Mouse (Mus musculus) liver (tissue): ENCODE measurements around the gene Btbd3.

Source experiments
- DNase-seq: peaks from one replicate; pipeline ENCODE4 v3.0.0-alpha.2; 2020; ENCODE audit warnings: mixed read lengths

Gene Btbd3

GRCm38 (mm10) chr2:138551516-138551915, 295.2 kb downstream of the Btbd3 start:
- DNase-seq = no peak

DNA sequence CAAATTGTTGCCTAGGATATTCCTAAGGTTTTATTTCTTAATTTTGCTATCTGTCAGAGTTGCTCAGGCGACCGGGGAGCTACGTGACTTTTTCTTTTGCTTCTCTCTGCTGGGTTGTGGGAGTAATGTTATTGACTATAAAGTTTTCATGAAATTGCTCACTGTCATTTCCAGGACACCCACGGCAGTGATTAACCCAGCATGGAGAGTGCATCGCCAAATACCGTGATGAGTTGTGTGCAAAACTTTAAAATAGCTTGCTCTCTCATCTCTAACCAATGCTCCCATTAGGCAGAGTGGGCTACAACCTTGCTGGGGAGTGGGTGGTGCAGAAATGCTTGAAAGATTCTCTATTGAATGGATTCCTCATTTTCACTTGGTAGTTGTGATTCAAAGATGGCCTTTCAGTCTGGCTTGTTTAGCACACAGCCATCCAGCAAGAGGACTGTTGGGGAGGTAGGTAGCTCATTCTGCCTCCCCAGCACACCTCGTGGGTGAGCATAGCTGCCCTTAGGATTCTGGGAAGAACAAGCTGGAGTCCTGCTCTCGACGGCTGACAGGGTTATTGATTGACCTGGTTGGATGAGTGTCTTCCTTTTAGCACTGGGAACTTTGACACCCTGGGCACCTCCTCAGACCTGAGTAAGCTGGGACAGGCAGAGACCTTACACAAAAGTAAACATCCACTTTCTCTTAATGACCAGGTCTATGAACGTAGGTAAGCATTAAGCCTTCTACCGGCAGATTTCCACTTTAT, 298.9 kb downstream of the Btbd3 start:
- DNase-seq = no peak

- no peak for DNase-seq
Measured at GRCm38 (mm10) chr2:138585930-138586329, 329.6 kb downstream of the Btbd3 start.

GRCm38 (mm10) chr2:138587335-138587734, 331.0 kb downstream of the Btbd3 start:
- no peak for DNase-seq

DNA sequence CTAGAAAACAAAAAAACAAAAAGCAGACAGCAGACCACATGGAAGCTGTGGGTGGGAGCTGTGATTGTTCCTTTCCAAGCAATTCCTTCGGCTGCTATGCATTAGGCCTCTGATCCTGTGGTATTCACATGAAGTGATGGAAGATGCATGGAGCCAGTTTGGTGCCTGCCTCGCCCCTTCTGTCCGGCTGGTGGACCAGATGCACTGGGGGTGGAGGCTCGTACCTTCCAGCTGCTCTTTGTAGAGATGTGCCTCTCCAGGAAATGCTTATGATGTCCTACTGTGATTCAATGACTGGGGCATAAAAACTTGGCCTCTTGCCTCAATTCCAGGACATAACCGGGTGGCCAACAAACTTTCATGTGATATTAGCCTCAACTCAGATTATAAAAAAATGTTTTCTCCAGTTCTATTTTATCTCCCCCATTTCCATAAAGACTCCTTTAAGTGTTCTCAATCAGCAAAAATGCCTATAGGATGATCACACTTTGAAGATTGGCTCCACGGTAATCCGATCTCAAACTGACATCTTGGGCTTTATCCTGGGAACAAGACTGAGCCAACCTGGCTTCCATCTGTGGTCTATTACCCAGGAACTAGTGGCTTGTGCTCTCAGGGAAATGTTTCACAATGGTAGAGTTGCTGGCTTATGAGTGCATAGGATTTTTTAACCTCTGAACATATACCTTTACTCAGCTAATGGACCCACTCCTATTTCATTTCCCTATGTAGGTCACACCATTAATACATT, 331.6 kb downstream of the Btbd3 start:
- DNase-seq = no peak

DNA sequence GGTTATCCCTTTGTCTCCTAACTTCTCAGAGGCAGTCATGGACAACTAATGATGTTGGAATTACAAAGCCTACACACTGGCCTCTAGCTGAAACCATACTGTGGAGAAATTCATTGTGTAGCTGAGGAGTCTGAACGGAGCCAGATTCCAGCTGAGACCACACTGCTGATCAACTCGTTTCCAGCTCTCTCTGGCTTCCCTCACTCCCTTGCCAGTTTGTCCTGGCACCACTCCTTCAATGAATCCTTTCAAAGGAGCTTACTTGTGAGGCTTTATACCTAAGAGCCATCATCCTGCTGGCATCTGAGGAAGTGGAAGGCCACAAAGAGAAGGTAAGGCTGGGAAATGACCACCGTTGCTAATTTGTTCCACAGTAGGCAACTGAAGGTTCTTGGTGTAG, 332.7 kb downstream of the Btbd3 start:
- DNase-seq = no peak

- DNase-seq = no peak
Measured at GRCm38 (mm10) chr2:138590307-138590706, 333.9 kb downstream of the Btbd3 start.

DNA sequence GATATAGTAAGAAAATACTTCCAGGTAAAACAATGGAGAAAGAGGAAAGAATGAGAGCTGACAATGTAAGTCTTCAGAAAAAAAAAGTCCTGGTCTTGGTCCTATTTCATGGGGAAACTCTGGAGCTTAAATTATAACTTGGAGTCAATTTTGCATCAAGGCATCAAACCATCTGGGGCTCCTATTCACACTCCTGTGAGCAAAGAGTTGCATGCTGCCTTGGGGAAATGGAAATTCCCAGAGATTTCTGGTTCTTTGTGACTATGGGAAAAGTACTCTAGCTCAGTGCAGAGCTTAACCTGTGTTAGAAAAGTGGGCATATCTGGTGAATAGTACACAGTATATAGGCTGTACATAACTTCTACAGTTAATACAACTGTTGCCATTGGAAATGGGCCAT, 356.0 kb downstream of the Btbd3 start:
- no peak for DNase-seq

GRCm38 (mm10) chr2:138617501-138617900, 361.1 kb downstream of the Btbd3 start:
- DNase-seq = no peak
